Mouse (Mus musculus) layer of hippocampus, adult 2 months (tissue): ENCODE results near the gene Zfp820. TPM values are rescaled to one million over a fixed set of nuclear protein-coding genes. Genes with fewer than 3 reads are reported as not detected.
A peak's percentile ranks its signal among the peaks of the same experiment; 100 is the strongest.
"Not testable (repeated sequence)": the region's sequence is repeated elsewhere in the genome, so short reads cannot be mapped to it uniquely, and the experiment has no call there.

Experiments
- DNase-seq, 2 experiments: peaks; one replicate each; pipeline ENCODE4 v3.0.0; 2022; ENCODE audit warnings: low spot score in 2 of 2
- H3K27ac ChIP-seq: fragments of 200-600 bp; 2 replicates; pipeline ENCODE4 v1.8.1; 2022
- H3K4me3 ChIP-seq: fragments of 200-600 bp; 2 replicates; pipeline ENCODE4 v1.8.1; 2022; ENCODE audit warnings: mild to moderate bottlenecking
- CTCF ChIP-seq: fragments of 200-600 bp; conservative IDR thresholded peaks from 2 replicates; pipeline ENCODE4 v1.8.1; 2022; ENCODE audit warnings: antibody characterized with exemption, mild to moderate bottlenecking, moderate library complexity
- long read RNA-seq, 2 experiments: library from polyadenylated mRNA; stranded (forward); transcript quantifications; one replicate each; pipeline ENCODE4 v2.0.0; 2021; ENCODE audit warnings: borderline mapping rate in 2 of 2
- total RNA-seq, 2 experiments: library from RNA; stranded (reverse); gene quantifications; 2 replicates each; pipeline ENCODE4 v1.2.3; 2021

The Zfp820 gene
- under 1 TPM; 0.56 to 0.69 TPM for total RNA-seq
- long read RNA-seq, experiment 1: 0 reads
- long read RNA-seq, experiment 2: 0 reads

DNA sequence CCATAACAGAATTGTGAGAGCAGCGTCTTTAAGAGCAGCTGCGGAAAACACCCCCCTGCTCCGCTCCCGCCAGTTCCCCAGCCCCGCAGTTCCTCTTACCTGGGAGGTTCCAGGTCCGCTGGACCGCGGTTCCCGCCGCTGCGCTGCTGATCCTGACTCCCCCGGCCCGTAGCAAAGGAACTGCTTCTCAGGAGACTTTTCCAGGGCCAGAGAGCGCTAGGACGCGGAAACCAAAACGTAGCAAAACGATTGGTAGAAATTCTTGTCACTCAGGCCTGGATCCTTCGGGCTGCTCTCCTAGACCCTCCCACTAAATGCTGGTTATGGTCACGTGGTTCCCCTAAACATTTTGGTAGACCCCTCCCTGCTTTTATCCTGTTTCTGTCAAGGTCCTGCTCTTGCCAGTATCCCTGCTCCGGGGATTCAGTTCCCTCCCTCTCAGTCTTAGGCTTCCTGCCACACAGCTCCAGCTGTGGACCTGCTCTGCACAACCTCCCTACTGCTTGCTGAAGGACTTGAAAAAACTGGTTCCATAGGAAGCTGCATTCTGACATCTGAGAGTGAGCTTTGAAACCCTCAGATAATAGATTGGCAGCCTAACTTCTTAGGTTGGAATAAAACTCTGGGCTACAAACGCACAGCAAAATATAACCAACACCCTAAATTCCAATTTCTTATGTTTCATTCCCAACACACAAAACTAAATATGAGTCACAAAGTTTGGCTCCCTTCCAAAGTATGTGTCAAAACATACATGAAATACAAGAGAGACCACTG is at the start of gene Zfp820:
Gene Zfp820, minus strand, starts transcription at position 228 of the 777 bp plus-strand sequence.
- DNase-seq: peak in 1 of 2 experiments; percentile 0
- no peak for TF ChIP-seq CTCF
- H3K27ac ChIP-seq: no peak within 1 kb of the TSS
- peak within 1 kb of the TSS; percentile 50 for H3K4me3 ChIP-seq

DNA sequence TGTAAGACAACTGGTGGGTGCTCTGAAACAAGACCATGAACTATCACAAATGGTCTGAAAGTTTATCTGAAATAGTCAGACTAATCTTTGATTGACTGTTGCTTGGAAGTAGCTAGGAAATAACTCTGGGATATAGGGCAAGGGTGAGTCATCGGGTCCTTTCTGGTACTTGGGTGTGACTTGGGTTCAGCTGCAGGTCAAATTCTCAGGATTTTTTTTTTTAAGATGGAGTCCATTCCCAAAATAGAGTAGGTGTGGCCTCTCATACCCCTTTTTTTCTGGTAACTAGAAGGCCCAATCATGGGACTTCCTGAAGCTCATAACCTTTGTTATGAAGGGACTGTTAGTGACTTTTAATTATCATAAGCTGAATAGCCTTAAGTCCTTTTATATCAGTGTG is 25.7 kb upstream of the Zfp820 start:
- no peak for TF ChIP-seq CTCF
- Histone ChIP-seq H3K27ac (no peak overlapping the region), H3K4me3 (no peak overlapping the region)
- DNase-seq: no peak

DNA sequence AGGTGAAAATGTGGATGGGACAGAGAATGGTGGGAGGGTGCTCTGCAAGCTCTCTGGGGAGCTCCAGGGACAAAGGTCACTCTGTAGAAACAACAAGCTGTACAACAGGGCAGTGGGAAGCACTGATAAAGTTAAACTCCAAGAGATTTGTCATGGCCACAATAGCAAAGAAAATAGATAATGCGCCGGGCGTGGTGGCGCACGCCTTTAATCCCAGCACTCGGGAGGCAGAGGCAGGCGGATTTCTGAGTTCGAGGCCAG is 680 bp upstream of the Zfp820 start:
- H3K4me3 ChIP-seq, DNase-seq: not testable (repeated sequence)

DNA sequence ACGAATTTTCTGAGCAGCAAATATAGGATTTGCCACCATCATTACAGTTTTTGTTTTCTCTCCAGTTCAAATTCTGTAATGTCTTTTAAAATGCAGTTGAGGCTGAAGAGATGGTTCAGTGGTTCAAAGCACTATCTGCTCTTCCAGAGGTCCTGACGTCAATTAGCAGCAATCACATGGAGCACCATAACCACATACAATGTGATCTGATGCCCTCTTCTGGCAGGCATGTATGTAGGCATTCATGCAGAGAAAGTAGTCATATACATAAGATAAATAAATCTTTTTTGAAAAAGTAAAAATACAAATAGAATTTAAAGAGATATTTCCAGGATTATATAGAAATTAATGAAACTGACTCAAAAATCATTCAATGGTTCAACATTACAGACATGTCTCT is 7.1 kb downstream of the Zfp820 start:
- no peak for DNase-seq
- Histone ChIP-seq H3K27ac (no peak overlapping the region), H3K4me3 (no peak overlapping the region)
- TF ChIP-seq CTCF: no peak; the same call in 1 of the 2 replicates

More for the DNA sequence above, 680 bp upstream of the Zfp820 start:
- H3K27ac ChIP-seq: not testable (repeated sequence)

DNA sequence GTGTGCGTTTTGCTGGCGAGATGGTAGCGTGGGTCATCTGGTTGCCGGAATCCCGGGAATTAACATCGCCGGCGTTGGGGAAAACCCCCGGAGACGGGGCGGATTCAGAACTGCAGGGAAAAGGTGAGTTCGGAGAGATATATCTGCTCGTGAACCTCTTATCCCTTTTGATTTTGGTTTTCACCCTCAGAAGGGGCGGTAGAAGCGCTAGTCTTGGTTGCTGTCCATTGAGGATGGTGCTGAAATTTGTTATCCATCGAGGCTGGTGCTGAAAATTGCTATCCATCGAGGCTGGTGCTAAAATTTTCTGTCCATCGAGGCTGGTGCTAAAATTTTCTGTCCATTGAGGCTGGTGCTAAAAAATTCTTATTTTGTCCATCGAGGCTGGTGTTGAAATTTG is 44.2 kb downstream of the Zfp820 start:
- DNase-seq, H3K4me3 ChIP-seq: not testable (repeated sequence)

DNA sequence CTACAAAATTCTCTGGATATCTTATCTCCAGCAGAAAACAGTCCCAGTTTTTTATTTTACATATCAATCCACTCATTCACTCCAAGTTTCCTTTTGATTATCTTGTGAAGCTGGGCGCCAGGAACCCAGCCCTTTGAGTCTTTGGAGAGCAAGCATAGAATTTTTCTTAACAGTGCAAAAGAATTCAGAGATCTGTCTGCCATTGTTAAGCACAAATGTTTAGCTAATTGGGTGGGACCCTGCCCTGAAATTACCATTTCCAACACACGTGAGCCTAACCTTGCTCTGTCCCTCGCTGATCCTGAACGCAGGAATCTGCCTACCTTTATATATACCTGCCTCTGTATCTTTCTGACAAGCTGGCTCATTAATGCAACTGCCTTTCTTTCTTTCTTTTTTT is 53.3 kb downstream of the Zfp820 start:
- no peak overlapping the region for H3K27ac ChIP-seq
- DNase-seq: no peak
- no peak overlapping the region for H3K4me3 ChIP-seq
- TF ChIP-seq CTCF: no peak

More for the DNA sequence above, 44.2 kb downstream of the Zfp820 start:
- not testable (repeated sequence) for H3K27ac ChIP-seq

DNA sequence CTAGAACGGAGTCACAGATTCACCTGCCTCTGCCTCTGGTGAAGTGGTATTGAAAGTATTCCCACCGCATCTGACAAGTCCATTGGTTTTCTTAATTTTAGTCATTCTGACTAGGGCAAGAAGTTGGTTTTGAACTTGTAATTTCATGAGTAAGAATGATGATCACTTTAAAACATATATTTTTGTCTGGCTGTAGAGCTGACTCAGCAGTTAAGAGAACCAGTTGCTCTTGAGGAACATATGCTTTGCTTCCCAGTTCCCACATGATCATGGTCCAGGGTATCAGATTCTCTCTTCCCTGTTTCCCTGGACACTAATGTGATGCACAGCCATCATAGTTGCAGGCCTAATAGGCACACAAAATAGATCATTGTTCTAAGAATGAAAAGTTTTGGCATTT is 75.2 kb downstream of the Zfp820 start:
- DNase-seq: no peak
- no peak for TF ChIP-seq CTCF
- Histone ChIP-seq H3K27ac (no peak overlapping the region), H3K4me3 (no peak overlapping the region)

Other genes with a start within 250 kb of the Zfp820 start
- gene Zfp983, start 195.1 kb downstream of the Zfp820 start, total RNA-seq: 10 to 100 TPM; 11.1 to 11.3 TPM
- 1 to 10 TPM; 3.5 to 5.6 TPM for gene Gm10226, start 153.9 kb downstream of the Zfp820 start, total RNA-seq
- 1 to 10 TPM; 8.2 to 8.6 TPM for gene Zfp760, start 138.0 kb downstream of the Zfp820 start, total RNA-seq
- gene Zfp229, start 115.0 kb downstream of the Zfp820 start, total RNA-seq: 1 to 10 TPM; 4.5 to 6.6 TPM
- gene Zfp995, start 64.2 kb upstream of the Zfp820 start, total RNA-seq: 1 to 10 TPM; 5.3 to 5.8 TPM
- 10 to 100 TPM; 15.5 to 16.3 TPM for gene Zfp942, start 116.7 kb upstream of the Zfp820 start, total RNA-seq
- 10 to 100 TPM; 20.6 to 21.5 TPM for gene Zfp943, start 116.8 kb upstream of the Zfp820 start, total RNA-seq